Mouse (Mus musculus): Measurements from ENCODE around the gene Shbg.

Gene Shbg

GRCm38 (mm10) chr11:69592799-69593198 lies 24.9 kb downstream of the Shbg start:
- no peak for DNase-seq

- no peak for DNase-seq
Observed at GRCm38 (mm10) chr11:69591899-69592637, 25.6 kb downstream of the Shbg start.

- no peak for DNase-seq
Observed at GRCm38 (mm10) chr11:69591424-69591823, 26.3 kb downstream of the Shbg start.

GRCm38 (mm10) chr11:69590622-69591021 lies 27.1 kb downstream of the Shbg start:
- no peak for DNase-seq

GRCm38 (mm10) chr11:69589207-69589834 lies 28.4 kb downstream of the Shbg start:
- DNase-seq = no peak

- DNase-seq = no peak
Observed at GRCm38 (mm10) chr11:69585718-69586325, 31.9 kb downstream of the Shbg start.

GRCm38 (mm10) chr11:69584937-69585336 lies 32.8 kb downstream of the Shbg start:
- DNase-seq = no peak

- DNase-seq = no peak
Observed at GRCm38 (mm10) chr11:69584008-69584407, 33.7 kb downstream of the Shbg start.

GRCm38 (mm10) chr11:69582230-69582805 lies 35.4 kb downstream of the Shbg start:
- DNase-seq = no peak

GRCm38 (mm10) chr11:69581814-69582213 lies 35.9 kb downstream of the Shbg start:
- DNase-seq = no peak

GRCm38 (mm10) chr11:69581147-69581688 lies 36.5 kb downstream of the Shbg start:
- DNase-seq = peak; percentile 84 to 86

- DNase-seq = no peak
Observed at GRCm38 (mm10) chr11:69580572-69581146, 37.0 kb downstream of the Shbg start.

- peak; percentile 91 to 94 for DNase-seq
Observed at GRCm38 (mm10) chr11:69580091-69580514, 37.6 kb downstream of the Shbg start, which contains the start of the genes Wrap53 and Trp53. Gene Wrap53, minus strand, starts transcription at chr11:69580255. Gene Trp53, plus strand, starts transcription at chr11:69580359.

GRCm38 (mm10) chr11:69579128-69580017 lies 38.3 kb downstream of the Shbg start:
- DNase-seq = peak; percentile 98

- no peak for DNase-seq
Observed at GRCm38 (mm10) chr11:69578301-69578700, 39.4 kb downstream of the Shbg start.

GRCm38 (mm10) chr11:69576307-69576706 lies 41.4 kb downstream of the Shbg start:
- DNase-seq = no peak

GRCm38 (mm10) chr11:69575220-69575619 lies 42.5 kb downstream of the Shbg start:
- DNase-seq = peak; percentile 37 to 47

- no peak for DNase-seq
Observed at GRCm38 (mm10) chr11:69565131-69565530, 52.6 kb downstream of the Shbg start.

Data from B cell, adult 2 months (primary cell).